ENCODE assay signal across 25 mouse cellular contexts in genomic region chr11:114281846-114282245, GRCm38 (mm10).
"Had no signal": no experiment of that assay in that cellular context is flagged by ENCODE, and none has a peak within 500 bp of the region (broad histone marks: within the 10 kb centered on the region; RNA-seq: fewer than 3 reads in every experiment).

No protein-coding gene starts in this region.

- H3K27ac ChIP-seq: embryonic facial prominence, embryonic 10.5 days; embryonic facial prominence, embryonic 12.5 days; embryonic facial prominence, embryonic 13.5 days; embryonic facial prominence, embryonic 15.5 days; forebrain, embryonic 10.5 days; forebrain, embryonic 12.5 days; forebrain, embryonic 13.5 days; forebrain, embryonic 15.5 days; gastrocnemius, adult 2 months; heart, adult 2 months had no signal

- H3K27me3 ChIP-seq: embryonic facial prominence, embryonic 12.5 days; embryonic facial prominence, embryonic 13.5 days; embryonic facial prominence, embryonic 15.5 days; forebrain, embryonic 13.5 days; forebrain, embryonic 15.5 days had no signal

- H3K9me3 ChIP-seq: embryonic facial prominence, embryonic 10.5 days; embryonic facial prominence, embryonic 12.5 days; embryonic facial prominence, embryonic 13.5 days; embryonic facial prominence, embryonic 15.5 days; forebrain, embryonic 10.5 days; forebrain, embryonic 12.5 days; forebrain, embryonic 13.5 days; forebrain, embryonic 15.5 days had no signal

- H3K36me3 ChIP-seq: embryonic facial prominence, embryonic 10.5 days; embryonic facial prominence, embryonic 12.5 days; embryonic facial prominence, embryonic 13.5 days; embryonic facial prominence, embryonic 15.5 days; forebrain, embryonic 10.5 days; forebrain, embryonic 12.5 days; forebrain, embryonic 15.5 days had no signal

- H3K4me2 ChIP-seq: embryonic facial prominence, embryonic 12.5 days; embryonic facial prominence, embryonic 13.5 days; embryonic facial prominence, embryonic 15.5 days; forebrain, embryonic 12.5 days; forebrain, embryonic 13.5 days; forebrain, embryonic 15.5 days had no signal

- DNase-seq: cerebellum, adult 9-10 months; cerebellum, adult 9-11 months; cerebellum, postnatal 25 days; cerebellum, postnatal 36 days; embryo, embryonic 11 days; forebrain, postnatal 0 days; gastrocnemius, adult 2 months; gastrocnemius, postnatal 10 days; gastrocnemius, postnatal 14 days; gastrocnemius, postnatal 25 days; gastrocnemius, postnatal 36 days; heart, adult 11 months; heart, adult 18-20 months; heart, adult 2 months had no signal

- ATAC-seq: forebrain, embryonic 13.5 days; forebrain, embryonic 14.5 days; forebrain, embryonic 15.5 days; forebrain, embryonic 16.5 days; forebrain, postnatal 0 days had no signal

- H3K4me1 ChIP-seq: embryonic facial prominence, embryonic 12.5 days; embryonic facial prominence, embryonic 13.5 days; embryonic facial prominence, embryonic 15.5 days had no signal

- H3K4me3 ChIP-seq: embryonic facial prominence, embryonic 10.5 days; embryonic facial prominence, embryonic 12.5 days; embryonic facial prominence, embryonic 13.5 days; embryonic facial prominence, embryonic 15.5 days; erythroblast, embryonic 14.5 days; forebrain, embryonic 10.5 days; forebrain, embryonic 12.5 days; forebrain, embryonic 13.5 days; forebrain, embryonic 15.5 days; gastrocnemius, adult 2 months; heart, adult 2 months had no signal

- H3K9ac ChIP-seq: embryonic facial prominence, embryonic 12.5 days; embryonic facial prominence, embryonic 13.5 days; embryonic facial prominence, embryonic 15.5 days; forebrain, embryonic 12.5 days; forebrain, embryonic 13.5 days; forebrain, embryonic 15.5 days; forebrain, postnatal 0 days had no signal
